Mouse (Mus musculus): ENCODE measurements around the gene Xrcc4. TPM values are rescaled to one million over a fixed set of nuclear protein-coding genes. Genes with fewer than 3 reads are reported as not detected.

The Xrcc4 gene
- total RNA-seq, 1 experiment: 11.5 TPM

DNA sequence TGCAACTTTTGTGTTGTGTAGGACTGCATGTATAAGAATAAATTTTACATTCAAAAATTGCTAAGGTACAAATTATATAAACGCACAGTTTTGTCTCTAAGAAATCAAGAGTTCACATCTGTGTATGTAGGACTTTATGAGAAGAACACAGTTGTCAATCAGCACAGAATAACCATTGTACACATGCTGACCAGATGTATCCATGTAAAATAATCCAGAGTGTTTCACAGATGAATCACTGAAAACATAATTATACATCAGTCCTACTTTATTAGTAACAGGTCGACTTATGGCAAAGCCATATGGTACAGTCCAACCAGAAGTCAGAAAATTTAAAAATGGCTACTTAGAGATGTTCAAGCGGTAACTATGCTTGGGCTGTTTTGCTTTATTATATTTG is 216.7 kb downstream of the Xrcc4 start:
- no peak for DNase-seq (ENCODE audit: low read depth, low spot score)
- Histone ChIP-seq H3K4me3 (ENCODE audit: insufficient read depth in 1 of 2, low read depth in 1 of 2, low read length in 2 of 2, poor library complexity in 1 of 2, severe bottlenecking in 1 of 2) (no peak overlapping the region), H3K9me3 (ENCODE audit: control insufficient read depth, insufficient read depth, low read depth, low read length) (no peaks in the 10 kb centered on the region), H3K36me3 (ENCODE audit: control insufficient read depth, insufficient read depth, low read length, poor library complexity, severe bottlenecking) (no peaks in the 10 kb centered on the region), H3K9ac (ENCODE audit: insufficient read depth, low read depth, low read length, poor library complexity, severe bottlenecking) (no peak overlapping the region), H3K4me1 (ENCODE audit: control insufficient read depth in 2 of 2, insufficient read depth in 2 of 2, low read length in 2 of 2, poor library complexity in 1 of 2) (no peaks in the 10 kb centered on the region), H3K27ac (ENCODE audit: insufficient read depth, low read depth, low read length, poor library complexity, severe bottlenecking) (no peak overlapping the region)
- in situ Hi-C loops (cut with MboI; ENCODE audit: low sequenced_read_pairs in 2 of 2, unreplicated experiment in 2 of 2): no loop called here
- TF ChIP-seq HCFC1 (IDR thresholded peaks at IDR 0.05; ENCODE audit: borderline replicate concordance, insufficient read depth, low read length): no peak
- TF ChIP-seq CHD2 (IDR thresholded peaks at IDR 0.05; ENCODE audit: low read depth, low read length): no peak
- TF ChIP-seq MAFK (IDR thresholded peaks at IDR 0.05; ENCODE audit: insufficient read depth, low read depth, low read length): no peak
- TF ChIP-seq ZNF384 (IDR thresholded peaks at IDR 0.05; ENCODE audit: low read depth, low read length): no peak
- TF ChIP-seq ZC3H11A (IDR thresholded peaks at IDR 0.05; ENCODE audit: borderline replicate concordance, low read depth, low read length): no peak

DNA sequence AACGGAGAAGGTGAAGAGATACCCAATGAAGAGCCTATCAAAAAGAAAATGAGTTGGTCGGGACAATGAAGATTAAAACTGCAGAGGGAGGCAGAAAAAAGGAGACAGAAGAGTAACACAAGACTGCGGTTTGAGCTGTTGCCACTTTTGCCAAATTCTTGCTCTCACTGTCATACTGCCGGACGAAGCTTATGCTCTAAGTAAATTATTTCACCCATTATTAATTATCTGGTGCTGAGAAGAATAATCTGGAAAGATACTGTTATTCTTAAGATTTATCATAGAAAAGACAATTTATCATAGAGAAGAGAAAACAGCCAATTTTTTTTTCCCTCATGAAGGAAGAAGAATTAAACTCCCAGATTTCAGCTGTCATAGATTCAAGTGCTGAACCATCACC is 235.3 kb downstream of the Xrcc4 start:
- no peaks in the 10 kb centered on the region for H3K36me3 ChIP-seq (ENCODE audit: control insufficient read depth, insufficient read depth, low read length, poor library complexity, severe bottlenecking)
- in situ Hi-C loops (cut with MboI; ENCODE audit: low sequenced_read_pairs in 2 of 2, unreplicated experiment in 2 of 2): no loop called here
- no peak overlapping the region for H3K27ac ChIP-seq (ENCODE audit: insufficient read depth, low read depth, low read length, poor library complexity, severe bottlenecking)
- H3K9ac ChIP-seq (ENCODE audit: insufficient read depth, low read depth, low read length, poor library complexity, severe bottlenecking): no peak overlapping the region
- TF ChIP-seq HCFC1 (IDR thresholded peaks at IDR 0.05; ENCODE audit: borderline replicate concordance, insufficient read depth, low read length): no peak
- TF ChIP-seq MAFK (IDR thresholded peaks at IDR 0.05; ENCODE audit: insufficient read depth, low read depth, low read length): no peak
- no peak for TF ChIP-seq ZNF384 (IDR thresholded peaks at IDR 0.05; ENCODE audit: low read depth, low read length)
- no peak for TF ChIP-seq ZC3H11A (IDR thresholded peaks at IDR 0.05; ENCODE audit: borderline replicate concordance, low read depth, low read length)
- H3K9me3 ChIP-seq (ENCODE audit: control insufficient read depth, insufficient read depth, low read depth, low read length): no peaks in the 10 kb centered on the region
- H3K4me1 ChIP-seq (ENCODE audit: control insufficient read depth in 2 of 2, insufficient read depth in 2 of 2, low read length in 2 of 2, poor library complexity in 1 of 2): no peaks in the 10 kb centered on the region
- DNase-seq (ENCODE audit: low read depth, low spot score): no peak
- no peak overlapping the region for H3K4me3 ChIP-seq (ENCODE audit: insufficient read depth in 1 of 2, low read depth in 1 of 2, low read length in 2 of 2, poor library complexity in 1 of 2, severe bottlenecking in 1 of 2)

DNA sequence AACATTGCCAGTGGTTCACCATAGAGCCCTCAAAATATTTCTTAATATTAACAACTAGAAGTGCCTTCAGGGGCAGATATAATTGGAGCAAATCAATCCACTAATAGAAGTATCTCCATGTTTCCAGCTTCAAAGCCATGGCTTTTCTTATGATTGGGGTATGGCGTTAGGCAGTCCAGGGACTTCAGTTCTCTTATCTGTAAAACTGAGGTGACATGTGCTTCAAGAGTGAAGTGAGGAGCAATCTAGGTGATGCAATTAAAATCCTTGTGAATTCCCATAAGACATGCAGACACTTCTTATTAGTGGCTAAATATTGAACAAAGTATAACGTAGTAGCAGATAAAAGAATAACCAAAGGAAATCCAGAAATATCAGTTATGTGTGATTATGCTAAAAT is 238.7 kb downstream of the Xrcc4 start:
- Histone ChIP-seq H3K36me3 (ENCODE audit: control insufficient read depth, insufficient read depth, low read length, poor library complexity, severe bottlenecking) (no peaks in the 10 kb centered on the region), H3K27ac (ENCODE audit: insufficient read depth, low read depth, low read length, poor library complexity, severe bottlenecking) (no peak overlapping the region), H3K4me1 (ENCODE audit: control insufficient read depth in 2 of 2, insufficient read depth in 2 of 2, low read length in 2 of 2, poor library complexity in 1 of 2) (no peaks in the 10 kb centered on the region), H3K9ac (ENCODE audit: insufficient read depth, low read depth, low read length, poor library complexity, severe bottlenecking) (no peak overlapping the region), H3K9me3 (ENCODE audit: control insufficient read depth, insufficient read depth, low read depth, low read length) (0 out of 2 replicates have a peak, but pooled peaks cover 2% of the 10 kb centered on the region), H3K4me3 (ENCODE audit: insufficient read depth in 1 of 2, low read depth in 1 of 2, low read length in 2 of 2, poor library complexity in 1 of 2, severe bottlenecking in 1 of 2) (no peak overlapping the region)
- in situ Hi-C loops (cut with MboI; ENCODE audit: low sequenced_read_pairs in 2 of 2, unreplicated experiment in 2 of 2): no loop called here
- no peak for DNase-seq (ENCODE audit: low read depth, low spot score)
- TF ChIP-seq ZC3H11A (IDR thresholded peaks at IDR 0.05; ENCODE audit: borderline replicate concordance, low read depth, low read length): no peak
- TF ChIP-seq MAFK (IDR thresholded peaks at IDR 0.05; ENCODE audit: insufficient read depth, low read depth, low read length): no peak
- TF ChIP-seq HCFC1 (IDR thresholded peaks at IDR 0.05; ENCODE audit: borderline replicate concordance, insufficient read depth, low read length): no peak

DNA sequence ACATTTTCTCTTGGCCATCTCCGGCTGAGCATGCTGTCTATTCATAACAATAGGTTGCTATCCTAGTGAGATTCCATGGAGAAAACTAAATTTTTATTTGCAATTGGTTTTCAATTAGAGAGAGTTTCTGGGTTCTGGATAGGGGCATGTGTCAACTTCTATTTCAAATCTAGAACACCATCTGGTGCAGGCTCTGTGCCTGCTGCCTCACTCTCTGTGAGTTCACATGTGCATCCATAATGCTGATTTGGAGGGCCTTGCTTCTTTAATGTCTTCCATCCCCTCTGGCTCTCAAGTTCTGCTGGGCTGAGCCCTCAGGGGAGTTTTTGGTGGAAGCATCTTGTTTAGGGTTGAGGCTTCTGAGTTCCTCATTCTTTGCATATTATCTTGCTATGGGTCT is 239.5 kb downstream of the Xrcc4 start:
- TF ChIP-seq CHD2 (IDR thresholded peaks at IDR 0.05; ENCODE audit: low read depth, low read length) (no peak), HCFC1 (IDR thresholded peaks at IDR 0.05; ENCODE audit: borderline replicate concordance, insufficient read depth, low read length) (no peak), ZC3H11A (IDR thresholded peaks at IDR 0.05; ENCODE audit: borderline replicate concordance, low read depth, low read length) (no peak), ZNF384 (IDR thresholded peaks at IDR 0.05; ENCODE audit: low read depth, low read length) (no peak), MAFK (IDR thresholded peaks at IDR 0.05; ENCODE audit: insufficient read depth, low read depth, low read length) (no peak)
- Histone ChIP-seq H3K27ac (ENCODE audit: insufficient read depth, low read depth, low read length, poor library complexity, severe bottlenecking) (no peak overlapping the region), H3K9me3 (ENCODE audit: control insufficient read depth, insufficient read depth, low read depth, low read length) (0 out of 2 replicates have a peak, but pooled peaks cover 2% of the 10 kb centered on the region), H3K4me1 (ENCODE audit: control insufficient read depth in 2 of 2, insufficient read depth in 2 of 2, low read length in 2 of 2, poor library complexity in 1 of 2) (no peaks in the 10 kb centered on the region), H3K36me3 (ENCODE audit: control insufficient read depth, insufficient read depth, low read length, poor library complexity, severe bottlenecking) (no peaks in the 10 kb centered on the region), H3K9ac (ENCODE audit: insufficient read depth, low read depth, low read length, poor library complexity, severe bottlenecking) (no peak overlapping the region), H3K4me3 (ENCODE audit: insufficient read depth in 1 of 2, low read depth in 1 of 2, low read length in 2 of 2, poor library complexity in 1 of 2, severe bottlenecking in 1 of 2) (no peak overlapping the region)
- in situ Hi-C loops (cut with MboI; ENCODE audit: low sequenced_read_pairs in 2 of 2, unreplicated experiment in 2 of 2): no loop called here
- no peak for DNase-seq (ENCODE audit: low read depth, low spot score)

DNA sequence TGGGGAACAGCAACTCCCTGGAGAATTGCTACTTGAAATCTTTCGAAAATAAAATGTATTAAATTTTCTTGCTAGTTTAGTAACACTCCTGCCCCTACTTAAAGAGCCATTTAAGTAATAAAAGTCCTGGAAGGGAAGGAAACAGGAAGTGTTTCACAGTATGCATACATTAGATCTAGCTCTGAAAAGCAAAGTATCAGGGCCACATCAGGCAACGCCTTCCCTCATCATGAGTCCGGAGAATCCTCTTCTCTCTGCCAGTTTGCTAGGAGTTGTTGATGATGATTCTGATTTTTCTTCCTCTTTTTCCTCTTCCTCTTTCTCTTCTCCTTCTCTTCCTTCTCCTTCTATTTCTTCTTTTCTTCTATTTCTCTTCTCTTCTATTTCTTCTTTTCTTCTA is 250.8 kb downstream of the Xrcc4 start:
- in situ Hi-C loops (cut with MboI; ENCODE audit: low sequenced_read_pairs in 2 of 2, unreplicated experiment in 2 of 2): no loop called here
- Histone ChIP-seq H3K27ac (ENCODE audit: insufficient read depth, low read depth, low read length, poor library complexity, severe bottlenecking) (no peak overlapping the region), H3K36me3 (ENCODE audit: control insufficient read depth, insufficient read depth, low read length, poor library complexity, severe bottlenecking) (no peaks in the 10 kb centered on the region), H3K4me1 (ENCODE audit: control insufficient read depth in 2 of 2, insufficient read depth in 2 of 2, low read length in 2 of 2, poor library complexity in 1 of 2) (no peaks in the 10 kb centered on the region), H3K9me3 (ENCODE audit: control insufficient read depth, insufficient read depth, low read depth, low read length) (no peaks in the 10 kb centered on the region), H3K4me3 (ENCODE audit: insufficient read depth in 1 of 2, low read depth in 1 of 2, low read length in 2 of 2, poor library complexity in 1 of 2, severe bottlenecking in 1 of 2) (no peak overlapping the region), H3K9ac (ENCODE audit: insufficient read depth, low read depth, low read length, poor library complexity, severe bottlenecking) (no peak overlapping the region)
- no peak for TF ChIP-seq ZC3H11A (IDR thresholded peaks at IDR 0.05; ENCODE audit: borderline replicate concordance, low read depth, low read length)
- no peak for TF ChIP-seq HCFC1 (IDR thresholded peaks at IDR 0.05; ENCODE audit: borderline replicate concordance, insufficient read depth, low read length)
- no peak for TF ChIP-seq CHD2 (IDR thresholded peaks at IDR 0.05; ENCODE audit: low read depth, low read length)
- TF ChIP-seq ZNF384 (IDR thresholded peaks at IDR 0.05; ENCODE audit: low read depth, low read length): no peak
- TF ChIP-seq MAFK (IDR thresholded peaks at IDR 0.05; ENCODE audit: insufficient read depth, low read depth, low read length): no peak
- no peak for DNase-seq (ENCODE audit: low read depth, low spot score)

All from ES-E14 (cell line).